Mouse (Mus musculus) layer of hippocampus, postnatal 10 days (tissue): ENCODE results near the gene Cpe. TPM values are rescaled to one million over a fixed set of nuclear protein-coding genes. Genes with fewer than 3 reads are reported as not detected.
"Not testable (repeated sequence)": the region's sequence is repeated elsewhere in the genome, so short reads cannot be mapped to it uniquely, and the experiment has no call there.

ENCODE experiments used
- DNase-seq, 2 experiments: peaks; one replicate each; pipeline ENCODE4 v3.0.0; 2021; ENCODE audit warnings: low spot score in 2 of 2
- total RNA-seq, 2 experiments: library from RNA; stranded (reverse); gene quantifications; 2 replicates each; pipeline ENCODE4 v1.2.3; 2021

Gene Cpe
- total RNA-seq, 2 experiments from 2014 or later: 2,385 to 2,461 TPM

- DNase-seq: no peak
Observed at GRCm38 (mm10) chr8:64676381-64676780, 16.5 kb downstream of the Cpe start.

- no peak for DNase-seq
Observed at GRCm38 (mm10) chr8:64674951-64675585, 17.8 kb downstream of the Cpe start.

- no peak for DNase-seq
Observed at GRCm38 (mm10) chr8:64672920-64673319, 19.9 kb downstream of the Cpe start.

GRCm38 (mm10) chr8:64671937-64672336 is 20.9 kb downstream of the Cpe start:
- DNase-seq: no peak

GRCm38 (mm10) chr8:64666305-64666704 is 26.5 kb downstream of the Cpe start:
- DNase-seq: not testable (repeated sequence)

GRCm38 (mm10) chr8:64665563-64665962 is 27.3 kb downstream of the Cpe start:
- DNase-seq: no peak

- no peak for DNase-seq
Observed at GRCm38 (mm10) chr8:64664811-64665210, 28.0 kb downstream of the Cpe start.

- no peak for DNase-seq
Observed at GRCm38 (mm10) chr8:64664350-64664749, 28.5 kb downstream of the Cpe start.

- DNase-seq: peak in 1 of 2 experiments; percentile 55
Observed at GRCm38 (mm10) chr8:64659097-64659496, 33.8 kb downstream of the Cpe start.

- peak in 1 of 2 experiments; percentile 46 for DNase-seq
Observed at GRCm38 (mm10) chr8:64657980-64658401, 34.9 kb downstream of the Cpe start.

- no peak for DNase-seq
Observed at GRCm38 (mm10) chr8:64657517-64657916, 35.3 kb downstream of the Cpe start.

GRCm38 (mm10) chr8:64655887-64656286 is 37.0 kb downstream of the Cpe start:
- peak in 1 of 2 experiments; percentile 22 for DNase-seq

- DNase-seq: no peak
Observed at GRCm38 (mm10) chr8:64655087-64655486, 37.8 kb downstream of the Cpe start.

GRCm38 (mm10) chr8:64652285-64652684 is 40.6 kb downstream of the Cpe start:
- DNase-seq: no peak

GRCm38 (mm10) chr8:64648063-64648462 is 44.8 kb downstream of the Cpe start:
- DNase-seq: peak in 1 of 2 experiments; percentile 20

GRCm38 (mm10) chr8:64647148-64647547 is 45.7 kb downstream of the Cpe start:
- no peak for DNase-seq

GRCm38 (mm10) chr8:64646421-64646820 is 46.4 kb downstream of the Cpe start:
- no peak for DNase-seq

- peak; percentile 48 to 58 for DNase-seq
Observed at GRCm38 (mm10) chr8:64644108-64645005, 48.5 kb downstream of the Cpe start.

GRCm38 (mm10) chr8:64643382-64643781 is 49.5 kb downstream of the Cpe start:
- DNase-seq: no peak

- no peak for DNase-seq
Observed at GRCm38 (mm10) chr8:64642799-64643198, 50.1 kb downstream of the Cpe start.

GRCm38 (mm10) chr8:64640599-64640998 is 52.3 kb downstream of the Cpe start:
- DNase-seq: peak in 1 of 2 experiments; percentile 16

GRCm38 (mm10) chr8:64639676-64640075 is 53.2 kb downstream of the Cpe start:
- no peak for DNase-seq
